Mouse (Mus musculus) kidney, embryonic 14.5 days (tissue): ENCODE measurements around the gene Kif6. TPM values are rescaled to one million over a fixed set of nuclear protein-coding genes. Genes with fewer than 3 reads are reported as not detected.

ENCODE experiments used
- ATAC-seq: fragments of 200-750 bp; cut with Nextera tagmentation; 2 replicates; pipeline ENCODE4 v1.8.0; 2017; ENCODE audit warnings: moderate number of reproducible peaks, mild to moderate bottlenecking, moderate TSS enrichment, moderate library complexity; ENCODE audit not compliant: low FRiP score, low TSS enrichment
- H3K27ac ChIP-seq: fragments of 300-500 bp; sonication (generic); 2 replicates; pipeline ENCODE4 v1.5.1; 2014; ENCODE audit warnings: low read depth, mild to moderate bottlenecking, low read length, moderate library complexity, mixed read lengths
- H3K27me3 ChIP-seq: fragments of 300-500 bp; sonication (generic); 2 replicates; pipeline ENCODE4 v1.6.1; 2014; ENCODE audit warnings: mild to moderate bottlenecking, low read length; ENCODE audit not compliant: control insufficient read depth, insufficient read depth
- H3K36me3 ChIP-seq: fragments of 300-500 bp; sonication (generic); 2 replicates; pipeline ENCODE4 v1.6.1; 2014; ENCODE audit warnings: low read length, mixed read lengths; ENCODE audit not compliant: control insufficient read depth, insufficient read depth
- H3K4me1 ChIP-seq: fragments of 300-500 bp; sonication (generic); 2 replicates; pipeline ENCODE4 v1.6.1; 2014; ENCODE audit warnings: low read length, mixed read lengths; ENCODE audit not compliant: control insufficient read depth, insufficient read depth
- H3K4me2 ChIP-seq: fragments of 300-500 bp; sonication (generic); replicated peaks from 2 replicates; pipeline ENCODE4 v1.6.1; 2014; ENCODE audit warnings: low read depth, mild to moderate bottlenecking, low read length
- H3K4me3 ChIP-seq: fragments of 300-500 bp; sonication (generic); 2 replicates; pipeline ENCODE4 v1.5.1; 2014; ENCODE audit warnings: mild to moderate bottlenecking, low read length
- H3K9ac ChIP-seq: fragments of 300-500 bp; sonication (generic); 2 replicates; pipeline ENCODE4 v1.6.1; 2014; ENCODE audit warnings: low read depth, mild to moderate bottlenecking, low read length, moderate library complexity
- H3K9me3 ChIP-seq: fragments of 300-500 bp; sonication (generic); 2 replicates; pipeline ENCODE4 v1.6.1; 2016; ENCODE audit warnings: low read length; ENCODE audit not compliant: control insufficient read depth
- WGBS: fragments of 180-500 bp; shearing (Covaris S2); extraction: QIAGEN DNeasy Blood & Tissue Kit; methylation state at CpG from one replicate; pipeline ENCODE4 v1.1.7; 2014; 5-methylcytosine and 5-hydroxymethylcytosine counted together
- polyA plus RNA-seq: library from polyadenylated mRNA; unstranded; fragments of >200 nt; fragmentation: Nextera tagmentation; extraction: Ambion mirVana; gene quantifications from 2 replicates; pipeline ENCODE4 v1.2.1, GENCODE M21; 2014

Kif6 gene
- polyA plus RNA-seq, 1 experiment from 2014 or later = 2.0 TPM

DNA sequence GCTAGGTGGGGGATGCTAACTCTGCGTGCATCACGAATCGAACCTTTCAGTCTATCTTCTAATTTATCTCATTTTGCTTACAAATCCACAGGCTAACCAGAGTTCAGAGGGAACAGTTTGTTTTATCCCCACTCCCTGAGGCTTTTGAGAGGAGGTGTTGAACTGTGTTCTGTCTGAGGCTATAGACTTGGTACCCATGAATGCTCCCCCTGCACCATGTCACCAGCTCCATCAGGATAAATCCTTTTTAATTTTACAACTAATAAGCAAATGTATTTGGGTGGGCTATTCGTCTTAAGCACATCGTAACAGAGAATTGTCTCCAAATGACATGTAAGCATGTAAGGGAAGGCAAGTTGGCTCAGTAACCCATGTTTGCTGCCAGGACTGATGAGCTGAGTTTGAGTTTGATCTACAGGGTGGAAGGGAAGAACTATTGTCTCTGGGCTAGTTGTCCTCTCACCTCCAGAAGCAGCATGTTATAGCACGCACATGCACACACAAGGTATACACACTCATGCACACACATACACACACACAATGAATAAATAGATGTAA is 122.4 kb downstream of the Kif6 start:
- 92% methylated on average over 6 of the region's 6 CpGs for WGBS
- no peaks in the 10 kb centered on the region for H3K27me3 ChIP-seq
- no peak overlapping the region for H3K4me3 ChIP-seq
- ATAC-seq = no peak
- no peak overlapping the region for H3K4me2 ChIP-seq
- no peak overlapping the region for H3K27ac ChIP-seq
- 0 out of 2 replicates have a peak, but pooled peaks cover 5% of the 10 kb centered on the region for H3K9me3 ChIP-seq
- no peaks in the 10 kb centered on the region for H3K4me1 ChIP-seq
- H3K9ac ChIP-seq = no peak overlapping the region
- no peaks in the 10 kb centered on the region for H3K36me3 ChIP-seq

DNA sequence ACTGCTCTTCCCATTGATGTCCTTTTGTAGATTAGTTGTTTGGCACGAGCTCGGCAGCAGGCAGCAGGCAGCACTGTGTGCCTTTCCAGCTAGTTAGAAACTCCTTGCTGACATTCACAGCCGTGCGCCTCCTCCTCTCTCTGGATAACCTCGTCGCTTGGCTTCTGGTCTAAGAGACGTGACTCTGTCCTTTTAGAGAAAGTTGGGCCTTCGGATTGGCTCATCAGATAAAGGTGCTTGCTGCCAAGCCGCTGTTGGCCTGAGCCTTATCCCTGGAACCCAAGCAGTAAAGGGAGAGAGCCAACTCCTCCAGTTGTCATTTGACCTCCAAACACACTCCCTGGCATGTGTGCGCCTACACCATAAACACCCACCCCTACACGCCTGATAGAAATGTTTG is 123.4 kb downstream of the Kif6 start:
- no peaks in the 10 kb centered on the region for H3K4me1 ChIP-seq
- WGBS = 42% methylated on average over 11 of the region's 11 CpGs
- ATAC-seq = no peak

DNA sequence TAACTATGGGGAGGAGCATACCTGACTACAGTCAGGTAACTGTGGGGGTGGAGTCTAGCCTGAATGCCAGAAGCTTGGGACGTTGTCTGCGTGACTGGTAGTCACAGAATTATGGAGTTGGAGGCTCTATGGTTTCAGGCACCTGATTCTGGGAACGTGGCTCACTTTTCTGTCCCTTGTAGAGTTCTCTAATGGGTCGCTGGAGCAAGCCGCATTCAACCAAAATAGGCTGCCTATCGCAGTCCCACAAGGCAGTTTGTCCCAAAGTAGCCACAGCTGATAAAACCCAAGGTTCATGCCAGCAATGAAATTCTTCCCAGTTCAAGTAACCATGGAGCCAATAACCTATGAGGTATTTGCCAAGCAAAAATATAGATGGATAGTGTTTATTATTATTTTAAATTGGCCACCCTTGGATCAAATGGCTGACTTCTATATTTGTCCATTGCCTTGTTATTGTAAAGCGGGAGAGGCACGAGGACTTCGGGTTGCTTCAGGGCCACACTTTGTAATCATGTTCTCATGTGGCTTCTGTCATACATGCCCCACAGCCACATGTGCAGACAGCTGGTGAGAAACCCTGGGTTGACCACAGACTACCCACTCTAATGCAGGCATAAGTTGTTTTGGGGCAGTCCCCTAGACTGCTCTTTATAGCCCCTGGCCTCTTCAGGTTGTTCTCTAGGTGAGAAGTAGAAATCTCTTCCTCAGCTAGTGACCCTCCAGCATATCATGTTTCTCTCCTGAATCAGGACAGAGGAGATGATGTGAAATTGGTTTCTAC is 125.2 kb downstream of the Kif6 start:
- Histone ChIP-seq H3K9me3 (0 out of 2 replicates have a peak, but pooled peaks cover 5% of the 10 kb centered on the region), H3K27me3 (no peaks in the 10 kb centered on the region), H3K4me1 (no peaks in the 10 kb centered on the region), H3K4me3 (no peak overlapping the region), H3K9ac (no peak overlapping the region), H3K4me2 (no peak overlapping the region), H3K36me3 (no peaks in the 10 kb centered on the region), H3K27ac (no peak overlapping the region)
- no peak for ATAC-seq
- WGBS = 90% methylated on average over 9 of the region's 9 CpGs

More for the DNA sequence above, 123.4 kb downstream of the Kif6 start:
- Histone ChIP-seq H3K9ac (no peak overlapping the region), H3K27ac (no peak overlapping the region), H3K9me3 (0 out of 2 replicates have a peak, but pooled peaks cover 5% of the 10 kb centered on the region), H3K4me3 (no peak overlapping the region), H3K27me3 (no peaks in the 10 kb centered on the region), H3K4me2 (no peak overlapping the region), H3K36me3 (no peaks in the 10 kb centered on the region)

DNA sequence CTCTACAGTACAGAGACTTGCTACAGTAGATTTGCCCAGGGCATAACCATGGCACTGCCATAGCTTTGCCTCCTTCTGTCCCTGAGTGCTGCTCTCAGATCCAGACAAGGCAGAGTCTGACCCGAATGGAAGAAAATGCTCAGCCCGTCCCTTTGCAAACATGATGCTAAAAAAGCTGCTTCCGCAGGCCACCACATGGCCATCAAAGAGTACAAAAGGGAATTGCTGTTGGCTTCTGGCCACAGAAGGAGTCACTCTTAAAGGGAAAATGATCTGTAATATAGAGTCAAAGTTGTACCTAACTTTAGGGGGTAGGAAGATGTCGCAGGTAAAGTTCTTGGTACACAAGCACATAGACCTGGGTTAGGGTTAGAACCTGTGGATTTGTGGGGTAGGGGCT is 126.2 kb downstream of the Kif6 start:
- Histone ChIP-seq H3K4me3 (no peak overlapping the region), H3K27ac (no peak overlapping the region), H3K9me3 (0 out of 2 replicates have a peak, but pooled peaks cover 3% of the 10 kb centered on the region), H3K4me2 (no peak overlapping the region), H3K9ac (no peak overlapping the region), H3K27me3 (no peaks in the 10 kb centered on the region), H3K36me3 (no peaks in the 10 kb centered on the region), H3K4me1 (no peaks in the 10 kb centered on the region)
- 86% methylated on average over 4 of the region's 4 CpGs for WGBS
- no peak for ATAC-seq

DNA sequence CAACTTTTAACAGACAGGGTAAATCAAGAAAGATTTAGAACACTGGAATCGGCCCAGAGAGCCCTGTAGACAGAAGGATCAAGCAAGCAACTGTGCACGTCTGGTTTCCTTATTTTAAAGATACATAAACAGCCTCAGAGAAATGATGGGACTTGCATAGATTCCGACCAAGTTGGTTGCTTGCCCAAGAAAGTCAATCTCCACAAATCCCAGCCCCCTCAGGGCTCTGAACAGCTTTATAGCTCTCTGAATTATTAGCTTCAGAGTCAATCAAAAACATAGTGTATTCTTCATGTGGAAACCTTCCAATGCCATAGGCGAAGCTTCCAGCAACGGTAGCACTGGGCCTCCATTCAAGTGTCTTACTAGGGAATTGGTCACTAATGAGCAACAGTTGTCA is 127.0 kb downstream of the Kif6 start:
- H3K36me3 ChIP-seq = no peaks in the 10 kb centered on the region
- ATAC-seq = no peak
- no peaks in the 10 kb centered on the region for H3K27me3 ChIP-seq
- H3K27ac ChIP-seq = no peak overlapping the region
- H3K9ac ChIP-seq = no peak overlapping the region
- H3K4me2 ChIP-seq = no peak overlapping the region
- peaks cover 2% of the 10 kb centered on the region; the same call in 1 of the 2 replicates for H3K9me3 ChIP-seq
- H3K4me3 ChIP-seq = no peak overlapping the region
- no peaks in the 10 kb centered on the region for H3K4me1 ChIP-seq
- WGBS = 60% methylated on average over 5 of the region's 5 CpGs

DNA sequence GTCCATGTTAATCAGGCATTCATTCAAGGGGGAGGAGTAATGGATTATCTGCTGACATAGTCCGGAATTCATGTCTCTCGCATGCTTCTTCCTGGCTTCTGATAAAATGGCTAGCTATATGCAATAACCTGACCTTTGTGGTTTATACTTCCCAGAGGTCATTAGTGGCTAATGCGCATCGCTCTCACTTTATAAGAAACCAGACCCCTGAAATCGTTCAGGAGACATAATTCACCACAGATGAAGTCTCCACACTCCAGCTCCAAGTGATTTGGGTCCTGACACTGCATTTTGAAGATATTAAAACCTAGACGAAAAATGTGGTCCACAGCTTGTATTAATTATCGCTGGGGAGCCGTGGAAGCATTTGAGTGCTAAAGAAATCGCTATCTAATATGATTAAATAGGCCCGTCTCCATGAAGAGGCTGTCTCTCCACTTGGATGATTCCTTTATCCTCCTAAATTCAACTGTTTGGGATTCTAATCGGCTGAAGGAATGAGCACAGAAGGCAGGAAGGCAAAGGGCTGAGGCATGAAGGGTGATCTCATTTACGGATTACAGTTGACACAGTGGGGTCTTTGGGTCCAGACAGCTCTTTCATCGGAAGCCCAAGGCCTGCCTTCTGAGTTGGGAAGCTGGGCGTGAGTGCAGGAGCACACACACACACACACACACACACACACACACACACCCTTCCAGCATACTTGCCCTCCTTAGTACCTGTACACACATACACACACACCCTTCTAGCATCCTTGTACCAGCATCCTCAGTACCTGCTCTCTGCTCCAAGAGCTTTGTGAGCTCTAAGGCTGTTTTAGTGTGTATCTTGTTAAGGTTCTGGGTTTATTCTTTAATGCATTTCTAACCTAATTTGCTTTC is 128.9 kb downstream of the Kif6 start:
- no peak overlapping the region for H3K4me3 ChIP-seq
- H3K9me3 ChIP-seq = peaks cover 3% of the 10 kb centered on the region; the same call in 1 of the 2 replicates
- H3K4me1 ChIP-seq = no peaks in the 10 kb centered on the region
- H3K36me3 ChIP-seq = no peaks in the 10 kb centered on the region
- no peak overlapping the region for H3K9ac ChIP-seq
- ATAC-seq = no peak
- no peak overlapping the region for H3K27ac ChIP-seq
- 84% methylated on average over 14 of the region's 14 CpGs for WGBS
- H3K27me3 ChIP-seq = no peaks in the 10 kb centered on the region
- H3K4me2 ChIP-seq = no peak overlapping the region

DNA sequence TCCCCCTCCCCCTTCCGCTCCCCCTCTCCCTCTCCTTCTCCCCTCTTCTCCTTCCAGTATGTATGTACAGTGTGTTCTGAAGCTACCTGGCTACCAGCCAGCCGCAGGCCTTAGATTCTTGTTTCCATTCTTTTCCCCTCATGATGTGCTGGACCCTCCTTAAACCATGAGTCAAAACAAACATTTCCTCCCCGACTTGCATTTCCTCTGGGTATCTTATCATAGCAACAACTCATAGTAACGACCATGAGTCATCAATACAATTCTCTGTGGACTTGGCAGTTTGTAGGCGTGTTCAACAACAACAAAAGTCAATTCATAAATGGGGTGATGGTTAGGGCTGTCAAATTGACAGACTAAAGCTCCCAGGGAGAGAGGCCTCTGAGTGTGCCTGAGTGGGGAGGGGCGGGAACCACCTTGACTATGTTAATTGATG is 136.0 kb downstream of the Kif6 start:
- 40% methylated on average over 6 of the region's 6 CpGs for WGBS
- H3K36me3 ChIP-seq = no peaks in the 10 kb centered on the region
- ATAC-seq = 0 out of 2 replicates have a peak, but pooled peaks have one; percentile 66
- H3K9me3 ChIP-seq = peaks cover 3% of the 10 kb centered on the region; the same call in 1 of the 2 replicates
- no peaks in the 10 kb centered on the region for H3K4me1 ChIP-seq
- no peak overlapping the region for H3K9ac ChIP-seq
- no peak overlapping the region for H3K27ac ChIP-seq
- no peak overlapping the region for H3K4me3 ChIP-seq
- no peaks in the 10 kb centered on the region for H3K27me3 ChIP-seq
- no peak overlapping the region for H3K4me2 ChIP-seq

DNA sequence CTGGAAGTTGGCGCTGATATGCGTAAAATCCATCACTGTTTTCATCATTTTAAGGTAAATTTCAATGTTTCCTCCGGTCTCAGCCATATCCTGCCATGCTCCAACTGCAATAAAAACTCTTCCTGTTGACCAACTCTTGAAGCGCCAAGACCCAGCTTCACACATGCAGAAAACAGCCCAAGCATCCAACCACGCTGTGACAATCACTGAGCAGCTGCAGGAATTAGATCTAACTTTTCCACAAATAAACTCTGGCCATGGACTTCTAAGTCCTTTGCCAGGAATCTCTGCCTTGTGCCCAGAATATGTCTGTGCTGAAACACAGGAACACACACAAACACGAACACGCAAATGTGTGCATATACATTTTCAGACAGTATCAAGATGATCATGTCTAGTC is 138.9 kb downstream of the Kif6 start:
- no peak overlapping the region for H3K27ac ChIP-seq
- H3K9ac ChIP-seq = no peak overlapping the region
- H3K4me3 ChIP-seq = no peak overlapping the region
- H3K9me3 ChIP-seq = no peaks in the 10 kb centered on the region
- H3K27me3 ChIP-seq = no peaks in the 10 kb centered on the region
- no peak overlapping the region for H3K4me2 ChIP-seq
- 92% methylated on average over 7 of the region's 7 CpGs for WGBS
- H3K36me3 ChIP-seq = no peaks in the 10 kb centered on the region
- 0 out of 2 replicates have a peak, but pooled peaks cover 3% of the 10 kb centered on the region for H3K4me1 ChIP-seq
- no peak for ATAC-seq
